Mouse (Mus musculus) liver, embryonic 14.5 days (tissue): ENCODE data around the gene Fbxl5.

Experiments
- CTCF ChIP-seq: IDR thresholded peaks from 2 replicates; pipeline ENCODE4 v1.5.1; 2016; ENCODE audit warnings: antibody characterized with exemption, low read depth, control low read depth
- EP300 ChIP-seq: IDR thresholded peaks from 2 replicates; pipeline ENCODE4 v1.6.1; 2016; ENCODE audit warnings: antibody characterized with exemption, low read depth

GRCm38 (mm10) chr5:43787976-43788752 is 33.3 kb downstream of the Fbxl5 start:
- TF ChIP-seq CTCF (no peak), EP300 (no peak)
